8 mouse cellular contexts compared by ENCODE assay signal in the genomic region with DNA sequence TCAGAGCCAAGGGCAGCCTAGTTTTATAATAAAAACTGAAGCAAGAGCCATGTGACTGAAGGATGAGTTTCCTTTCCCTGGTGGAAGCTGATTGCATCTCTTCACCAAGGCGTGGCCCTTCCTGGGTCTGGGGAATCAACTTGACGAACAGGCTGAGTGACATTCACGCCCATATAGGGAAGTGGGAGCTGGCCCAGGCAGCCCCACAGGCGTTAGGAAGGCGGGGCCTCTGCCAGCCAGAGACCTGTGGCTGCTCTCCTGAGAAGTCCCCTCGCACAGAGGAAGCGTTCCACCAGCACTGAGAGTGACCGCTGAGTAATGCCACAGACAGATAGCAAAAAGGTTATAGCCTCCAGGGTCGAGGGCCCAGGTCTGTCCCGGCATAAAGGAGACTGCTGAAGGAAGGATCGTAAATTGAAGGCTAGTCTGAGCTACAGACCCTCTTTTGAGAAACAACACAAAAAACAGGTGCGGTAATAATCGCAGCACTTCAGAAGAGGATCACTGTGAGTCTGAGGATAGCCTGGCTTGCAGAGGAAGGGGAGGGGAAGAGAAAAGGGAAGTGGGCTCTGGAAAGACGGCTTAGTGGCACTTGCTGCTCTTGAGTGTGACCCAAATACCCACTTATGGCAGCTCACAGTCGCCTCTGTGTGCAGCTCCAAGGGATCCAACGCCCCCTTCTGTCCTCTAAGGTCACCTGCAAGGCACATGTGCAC. TPM values are rescaled to one million over a fixed set of nuclear protein-coding genes. Genes with fewer than 3 reads are reported as not detected.
DNase-seq lines count a peak whose midpoint lies in the region; ATAC-seq and TF ChIP-seq lines count a peak whose summit lies in the region.

No protein-coding gene starts in this region.

- peak overlapping the region; percentile 31; the same call in 1 of the 2 replicates for H3K9ac ChIP-seq in kidney, embryonic 14.5 days (ENCODE audit: low read depth, low read length)

- under 1% methylated on average over 16 of the region's 16 CpGs for WGBS in heart, embryonic 10.5 days
- under 1% methylated on average over 16 of the region's 16 CpGs for WGBS in kidney, embryonic 14.5 days

- peak overlapping the region; percentile 44 for H3K4me2 ChIP-seq in kidney, embryonic 14.5 days (replicated peaks; ENCODE audit: low read depth, low read length)

- H3K9me3 ChIP-seq in heart, embryonic 10.5 days: no peaks in the 10 kb centered on the region
- no peaks in the 10 kb centered on the region for H3K9me3 ChIP-seq in kidney, embryonic 14.5 days (ENCODE audit: control insufficient read depth, low read length)

- peaks cover 17% of the 10 kb centered on the region; the same call in 1 of the 2 replicates for H3K4me1 ChIP-seq in heart, embryonic 10.5 days
- no peaks in the 10 kb centered on the region for H3K4me1 ChIP-seq in kidney, embryonic 14.5 days (ENCODE audit: control insufficient read depth, insufficient read depth, low read length)

- H3K79me2 ChIP-seq in C2C12 (ENCODE audit: control insufficient read depth, insufficient read depth): no peaks in the 10 kb centered on the region

- peak overlapping the region; percentile 55 for H3ac ChIP-seq in C2C12 (ENCODE audit: control insufficient read depth, insufficient read length, low read depth)

- TF ChIP-seq CTCF in C2C12 (IDR thresholded peaks at IDR 0.05; ENCODE audit: control insufficient read depth, insufficient read depth, insufficient read length): peak; percentile 43

- no peaks in the 10 kb centered on the region for H3K36me3 ChIP-seq in C2C12 (ENCODE audit: control insufficient read depth, insufficient read depth)
- no peaks in the 10 kb centered on the region for H3K36me3 ChIP-seq in heart, embryonic 10.5 days
- no peaks in the 10 kb centered on the region for H3K36me3 ChIP-seq in kidney, embryonic 14.5 days (ENCODE audit: control insufficient read depth, insufficient read depth, low read length)

- H3K4me3 ChIP-seq in C2C12 (ENCODE audit: insufficient read depth, poor library complexity, severe bottlenecking): no peak overlapping the region
- peak overlapping the region; percentile 57 for H3K4me3 ChIP-seq in heart, embryonic 10.5 days
- H3K4me3 ChIP-seq in kidney, embryonic 14.5 days (ENCODE audit: low read length): peak overlapping the region; percentile 20

- H3K79me3 ChIP-seq in C2C12 (ENCODE audit: low read depth): no peaks in the 10 kb centered on the region

- H3K27ac ChIP-seq in heart, embryonic 10.5 days: peak overlapping the region; percentile 91
- H3K27ac ChIP-seq in kidney, embryonic 14.5 days (ENCODE audit: low read depth, low read length): peak overlapping the region; percentile 51; the same call in 1 of the 2 replicates

- no peaks in the 10 kb centered on the region for H3K27me3 ChIP-seq in C2C12 (ENCODE audit: control insufficient read depth, insufficient read depth, insufficient read length)
- no peaks in the 10 kb centered on the region for H3K27me3 ChIP-seq in heart, embryonic 10.5 days (ENCODE audit: insufficient read depth, poor library complexity, severe bottlenecking)
- no peaks in the 10 kb centered on the region for H3K27me3 ChIP-seq in kidney, embryonic 14.5 days (ENCODE audit: control insufficient read depth, insufficient read depth, low read length)

- ATAC-seq in kidney, embryonic 14.5 days (ENCODE audit: low FRiP score, low TSS enrichment): no peak; the same call in 1 of the 2 replicates

- DNase-seq in T-cell, adult 2 months (ENCODE audit: low spot score): peak; percentile 63
- DNase-seq in embryo, embryonic 9.5 days (ENCODE audit: extremely low spot score): peak; percentile 61
- peak; percentile 94 for DNase-seq in heart, embryonic 10.5 days (ENCODE audit: low spot score)
- peak; percentile 92 for DNase-seq in lung, postnatal 25 days (ENCODE audit: low spot score)
- peak; percentile 36 for DNase-seq in ovary, postnatal 36 days (ENCODE audit: low spot score)
- peak; percentile 75 to 82 for DNase-seq in urinary bladder, postnatal 36 days (ENCODE audit: low spot score in 2 of 2)

TF ChIP-seq in C2C12, 6 proteins besides CTCF, POLR2A, EP300 and RAD21:
- no peak for TF ChIP-seq FOSL1 (IDR thresholded peaks at IDR 0.05; ENCODE audit: insufficient read depth, low read length, poor library complexity, severe bottlenecking)
- TF ChIP-seq CEBPB (IDR thresholded peaks at IDR 0.05; ENCODE audit: low read depth): no peak
- peak; percentile 75 for TF ChIP-seq USF1 (IDR thresholded peaks at IDR 0.05; ENCODE audit: low read depth)
- TF ChIP-seq MYOG (IDR thresholded peaks at IDR 0.05; ENCODE audit: control insufficient read depth, extremely low read depth, insufficient read length): no peak

RNA-seq across cellular contexts. Expression of a gene that starts 5.2 kb away (rescaled TPM):
- polyA plus RNA-seq in C2C12 (2012; fragmentation: generic; extraction: Trizol): 59.3 TPM
- 47.5 and 49.0 TPM in 2 replicates for polyA plus RNA-seq in heart, embryonic 10.5 days (2016; fragmentation: Nextera tagmentation; extraction: Ambion mirVana)
- polyA plus RNA-seq in kidney, embryonic 14.5 days (2014; fragmentation: Nextera tagmentation; extraction: Ambion mirVana): 42.1 and 59.0 TPM in 2 replicates

RNA-seq across cellular contexts. Expression of a gene that starts 41.2 kb away (rescaled TPM):
- polyA plus RNA-seq in C2C12 (2012; fragmentation: generic; extraction: Trizol): 24.0 TPM
- 46.5 and 49.9 TPM in 2 replicates for polyA plus RNA-seq in heart, embryonic 10.5 days (2016; fragmentation: Nextera tagmentation; extraction: Ambion mirVana)
- 36.2 and 58.4 TPM in 2 replicates for polyA plus RNA-seq in kidney, embryonic 14.5 days (2014; fragmentation: Nextera tagmentation; extraction: Ambion mirVana)

RNA-seq across cellular contexts. Expression of a gene that starts 41.3 kb away (rescaled TPM):
- polyA plus RNA-seq in C2C12 (2012; fragmentation: generic; extraction: Trizol): 28.2 TPM
- 41.1 and 45.0 TPM in 2 replicates for polyA plus RNA-seq in heart, embryonic 10.5 days (2016; fragmentation: Nextera tagmentation; extraction: Ambion mirVana)
- polyA plus RNA-seq in kidney, embryonic 14.5 days (2014; fragmentation: Nextera tagmentation; extraction: Ambion mirVana): 33.7 and 38.1 TPM in 2 replicates

Comparison
In these comparisons a context has a peak if more than half of its experiments do, and no peak if none do; other contexts are left out.
1. DNase-seq: peak in every context shown above with its lines; median percentile 94 in heart, embryonic 10.5 days; 92 in lung, postnatal 25 days; 78 in urinary bladder, postnatal 36 days; 63 in T-cell, adult 2 months; 61 in embryo, embryonic 9.5 days; 36 in ovary, postnatal 36 days.